Mouse (Mus musculus) intestine, postnatal 0 days (tissue): Measurements from ENCODE around the gene Colgalt2. TPM values are rescaled to one million over a fixed set of nuclear protein-coding genes. Genes with fewer than 3 reads are reported as not detected.

Experiments
- ATAC-seq: fragments of 200-750 bp; cut with Nextera tagmentation; 2 replicates; pipeline ENCODE4 v1.8.0; 2017; ENCODE audit warnings: mild to moderate bottlenecking, moderate TSS enrichment, moderate library complexity
- H3K27ac ChIP-seq: fragments of 300-500 bp; sonication (generic); 2 replicates; pipeline ENCODE4 v1.5.1; 2014; ENCODE audit warnings: mild to moderate bottlenecking, low read depth, low read length, moderate library complexity
- H3K27me3 ChIP-seq: fragments of 300-500 bp; sonication (generic); replicated peaks from 2 replicates; pipeline ENCODE4 v1.6.1; 2014; ENCODE audit warnings: low read length, mixed read lengths; ENCODE audit not compliant: control insufficient read depth, insufficient read depth
- H3K36me3 ChIP-seq: fragments of 300-500 bp; sonication (generic); 2 replicates; pipeline ENCODE4 v1.6.1; 2014; ENCODE audit warnings: mild to moderate bottlenecking, moderate library complexity; ENCODE audit not compliant: control insufficient read depth, insufficient read depth
- H3K4me1 ChIP-seq: fragments of 300-500 bp; sonication (generic); replicated peaks from 2 replicates; pipeline ENCODE4 v1.6.1; 2014; ENCODE audit warnings: antibody characterized with exemption, low read length, mixed read lengths; ENCODE audit not compliant: control insufficient read depth, insufficient read depth
- H3K4me2 ChIP-seq: fragments of 300-500 bp; sonication (generic); replicated peaks from 2 replicates; pipeline ENCODE4 v1.6.1; 2014; ENCODE audit warnings: low read depth, mild to moderate bottlenecking, moderate library complexity
- H3K4me3 ChIP-seq: fragments of 300-500 bp; sonication (generic); 2 replicates; pipeline ENCODE4 v1.5.1; 2014; ENCODE audit warnings: low read depth, low read length
- H3K9ac ChIP-seq: fragments of 300-500 bp; sonication (generic); 2 replicates; pipeline ENCODE4 v1.6.1; 2014; ENCODE audit warnings: mild to moderate bottlenecking, low read depth, low read length
- H3K9me3 ChIP-seq: fragments of 300-500 bp; sonication (generic); 2 replicates; pipeline ENCODE4 v1.6.1; 2016; ENCODE audit warnings: mixed run types; ENCODE audit not compliant: control insufficient read depth
- CTCF ChIP-seq: sonication (generic); IDR thresholded peaks from 2 replicates; pipeline ENCODE4 v1.5.1; 2016; ENCODE audit warnings: low read depth, mild to moderate bottlenecking, control low read depth, antibody characterized with exemption, moderate library complexity
- WGBS: fragments of 180-500 bp; shearing (Covaris S2); extraction: QIAGEN DNeasy Blood & Tissue Kit; methylation state at CpG from one replicate; pipeline ENCODE4 v1.1.7; 2014; 5-methylcytosine and 5-hydroxymethylcytosine counted together
- polyA plus RNA-seq: library from polyadenylated mRNA; unstranded; fragments of >200 nt; fragmentation: Nextera tagmentation; extraction: Ambion mirVana; gene quantifications from 2 replicates; pipeline ENCODE4 v1.2.1, GENCODE M21; 2015

Colgalt2 gene
- polyA plus RNA-seq, 1 experiment from 2014 or later = 0.44 TPM

GRCm38 (mm10) chr1:152462348-152462747 is 62.7 kb downstream of the Colgalt2 start:
- Histone ChIP-seq H3K9ac (no peak overlapping the region), H3K4me2 (no peak overlapping the region), H3K4me3 (no peak overlapping the region), H3K36me3 (no peaks in the 10 kb centered on the region), H3K27ac (0 out of 2 replicates have a peak overlapping the region, but pooled peaks have one; percentile 7), H3K9me3 (no peaks in the 10 kb centered on the region), H3K27me3 (no peaks in the 10 kb centered on the region), H3K4me1 (no peaks in the 10 kb centered on the region)
- TF ChIP-seq CTCF = no peak
- ATAC-seq = no peak
- WGBS = 65% methylated on average over 7 of the region's 7 CpGs

GRCm38 (mm10) chr1:152466280-152466679 is 66.7 kb downstream of the Colgalt2 start:
- no peak overlapping the region for H3K4me3 ChIP-seq
- no peak overlapping the region for H3K27ac ChIP-seq
- no peak for TF ChIP-seq CTCF
- 17% methylated on average over 3 of the region's 3 CpGs for WGBS
- H3K27me3 ChIP-seq = no peaks in the 10 kb centered on the region
- H3K9me3 ChIP-seq = no peaks in the 10 kb centered on the region
- no peak overlapping the region; the same call in 1 of the 2 replicates for H3K4me2 ChIP-seq
- H3K36me3 ChIP-seq = no peaks in the 10 kb centered on the region
- H3K4me1 ChIP-seq = 0 out of 2 replicates have a peak, but pooled peaks cover 4% of the 10 kb centered on the region
- no peak overlapping the region for H3K9ac ChIP-seq
- ATAC-seq = no peak

DNA sequence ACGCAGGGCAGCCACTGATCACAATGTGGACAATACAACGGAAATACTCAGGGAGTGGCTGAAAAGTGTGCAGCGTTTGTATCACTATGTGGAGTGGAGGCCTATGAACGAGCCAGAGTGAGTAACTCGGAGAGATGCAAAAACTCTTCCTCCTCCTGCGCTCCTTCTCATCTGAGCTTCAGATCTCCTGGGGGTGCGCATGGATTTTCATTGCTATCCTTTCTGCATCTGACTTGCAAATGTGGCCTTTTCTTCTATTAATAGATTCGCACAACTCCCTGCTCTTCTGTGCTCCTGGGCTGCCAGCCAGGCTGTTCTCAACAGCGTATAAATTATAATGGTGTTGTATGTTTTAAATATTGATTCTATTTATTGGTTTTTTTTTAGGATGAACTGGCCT is 68.8 kb downstream of the Colgalt2 start:
- H3K9me3 ChIP-seq = no peaks in the 10 kb centered on the region
- WGBS = 77% methylated on average over 9 of the region's 9 CpGs
- H3K36me3 ChIP-seq = no peaks in the 10 kb centered on the region
- H3K4me1 ChIP-seq = 0 out of 2 replicates have a peak, but pooled peaks cover 4% of the 10 kb centered on the region
- H3K4me2 ChIP-seq = no peak overlapping the region
- no peaks in the 10 kb centered on the region for H3K27me3 ChIP-seq
- H3K27ac ChIP-seq = no peak overlapping the region
- H3K4me3 ChIP-seq = no peak overlapping the region
- no peak for ATAC-seq
- TF ChIP-seq CTCF = no peak
- H3K9ac ChIP-seq = no peak overlapping the region

DNA sequence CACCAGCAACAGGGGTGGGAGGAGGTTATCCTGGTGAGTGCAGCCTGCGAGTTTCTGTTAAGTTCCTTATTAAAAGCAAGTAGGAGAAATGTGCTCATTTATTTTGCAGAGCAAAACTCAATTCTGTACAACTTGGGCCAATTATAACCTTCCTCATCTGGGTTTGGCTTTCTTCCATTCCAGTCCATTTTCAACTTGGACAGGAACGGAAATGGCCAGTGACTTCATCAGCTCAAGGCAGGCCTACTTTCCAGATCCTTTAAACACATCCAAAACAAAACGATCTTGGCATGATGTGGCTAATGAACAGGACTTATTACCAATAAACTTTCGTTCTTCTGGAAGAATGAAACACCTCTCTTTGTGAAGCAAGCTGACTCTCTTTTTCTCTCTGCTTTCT is 76.5 kb downstream of the Colgalt2 start:
- Histone ChIP-seq H3K9ac (no peak overlapping the region), H3K27ac (no peak overlapping the region), H3K4me1 (no peaks in the 10 kb centered on the region), H3K4me3 (no peak overlapping the region), H3K9me3 (no peaks in the 10 kb centered on the region), H3K4me2 (no peak overlapping the region), H3K27me3 (no peaks in the 10 kb centered on the region), H3K36me3 (no peaks in the 10 kb centered on the region)
- no peak for ATAC-seq
- WGBS = 84% methylated on average over 4 of the region's 4 CpGs
- no peak for TF ChIP-seq CTCF

DNA sequence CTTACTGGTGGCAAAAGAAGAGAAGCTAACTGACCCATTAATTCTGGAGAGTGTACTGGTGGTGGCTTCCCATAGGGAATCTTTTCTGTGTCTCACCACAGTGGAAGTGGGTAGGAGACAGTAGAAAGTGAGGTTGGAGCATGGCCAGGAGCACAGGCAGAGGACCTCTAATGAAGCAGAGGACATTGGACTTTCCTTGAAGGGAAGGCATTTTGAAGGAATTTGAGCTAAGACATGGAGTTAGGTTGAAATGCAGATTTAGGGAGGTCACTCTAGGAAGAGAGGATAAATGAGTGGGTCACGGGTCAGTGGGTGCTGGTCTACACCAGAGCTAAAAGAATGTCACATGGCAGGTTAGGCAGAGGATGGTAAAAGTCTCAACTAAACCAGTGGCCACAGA is 91.2 kb downstream of the Colgalt2 start:
- no peak for ATAC-seq
- no peak overlapping the region for H3K27ac ChIP-seq
- no peak overlapping the region for H3K4me3 ChIP-seq
- no peak overlapping the region for H3K4me2 ChIP-seq
- H3K27me3 ChIP-seq = no peaks in the 10 kb centered on the region
- H3K36me3 ChIP-seq = no peaks in the 10 kb centered on the region
- WGBS = 94% methylated on average over 1 of the region's 1 CpGs
- H3K9me3 ChIP-seq = no peaks in the 10 kb centered on the region
- H3K9ac ChIP-seq = no peak overlapping the region
- no peaks in the 10 kb centered on the region for H3K4me1 ChIP-seq
- no peak for TF ChIP-seq CTCF

DNA sequence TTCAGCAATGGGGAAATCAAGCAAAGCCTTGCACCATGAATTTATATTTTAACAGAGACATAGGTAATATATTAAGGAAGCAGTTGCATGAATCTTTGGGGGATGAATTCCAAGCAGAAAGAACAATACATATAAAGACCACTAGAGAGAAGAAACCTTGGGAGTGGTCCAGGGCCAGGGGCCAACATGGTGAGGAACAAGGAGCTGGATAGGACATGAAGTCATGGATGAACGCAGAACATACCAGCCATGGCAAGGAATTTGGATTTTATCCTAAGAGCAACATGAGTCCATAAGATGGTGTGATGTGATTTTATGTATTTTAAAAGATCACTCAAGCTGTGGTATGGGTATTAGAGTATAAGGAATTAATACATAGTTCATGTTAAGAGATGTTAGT is 92.6 kb downstream of the Colgalt2 start:
- Histone ChIP-seq H3K4me1 (no peaks in the 10 kb centered on the region), H3K4me2 (no peak overlapping the region), H3K4me3 (no peak overlapping the region), H3K36me3 (no peaks in the 10 kb centered on the region), H3K27me3 (no peaks in the 10 kb centered on the region), H3K9ac (no peak overlapping the region), H3K9me3 (no peaks in the 10 kb centered on the region), H3K27ac (no peak overlapping the region)
- TF ChIP-seq CTCF = no peak
- ATAC-seq = no peak
- 91% methylated on average over 1 of the region's 1 CpGs for WGBS

DNA sequence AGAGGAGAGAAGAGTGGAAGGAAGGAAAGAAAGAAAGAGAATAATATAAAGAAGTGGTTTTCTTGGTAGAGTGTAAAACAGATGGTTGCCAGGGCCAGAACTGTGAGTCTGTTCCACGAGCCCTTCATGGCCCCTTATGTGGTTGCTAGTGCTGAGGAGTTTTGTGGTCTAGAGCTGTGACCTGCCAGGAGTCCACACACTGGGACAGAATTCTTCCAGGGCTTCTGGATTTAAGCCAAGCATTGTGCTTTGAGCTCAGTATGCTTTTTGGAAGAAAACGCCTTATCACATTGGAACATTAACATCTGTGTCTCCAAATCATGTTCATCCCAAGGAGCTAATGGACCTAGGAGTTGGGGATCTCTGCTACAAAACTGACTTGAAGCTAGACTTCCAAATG is 97.2 kb downstream of the Colgalt2 start:
- no peaks in the 10 kb centered on the region for H3K27me3 ChIP-seq
- H3K9me3 ChIP-seq = no peaks in the 10 kb centered on the region
- H3K27ac ChIP-seq = no peak overlapping the region
- no peak overlapping the region for H3K9ac ChIP-seq
- no peak for ATAC-seq
- peaks cover 5% of the 10 kb centered on the region; the same call in 1 of the 2 replicates for H3K4me1 ChIP-seq
- TF ChIP-seq CTCF = no peak
- no peak overlapping the region for H3K4me2 ChIP-seq
- no peak overlapping the region for H3K4me3 ChIP-seq
- H3K36me3 ChIP-seq = no peaks in the 10 kb centered on the region
- 68% methylated on average over 2 of the region's 2 CpGs for WGBS
